Mouse (Mus musculus): ENCODE measurements around the gene Lrrc55.
"Not testable (repeated sequence)": the region's sequence is repeated elsewhere in the genome, so short reads cannot be mapped to it uniquely, and the experiment has no call there.

The Lrrc55 gene

GRCm38 (mm10) chr2:85196901-85197300 lies at the start of gene Lrrc55:
Gene Lrrc55 (minus strand): TSS chr2:85197197.
- no peak for ATAC-seq (ENCODE audit: low TSS enrichment)

GRCm38 (mm10) chr2:85246506-85247082 lies 49.6 kb upstream of the Lrrc55 start:
- ATAC-seq (ENCODE audit: low TSS enrichment), result peak; percentile 92

GRCm38 (mm10) chr2:85245737-85246136 lies 48.7 kb upstream of the Lrrc55 start:
- no peak for ATAC-seq (ENCODE audit: low TSS enrichment)

- peak; percentile 77 for ATAC-seq (ENCODE audit: low TSS enrichment)
Observed at GRCm38 (mm10) chr2:85238068-85238667, 41.2 kb upstream of the Lrrc55 start.

- not testable (repeated sequence) for ATAC-seq (ENCODE audit: low TSS enrichment)
Observed at GRCm38 (mm10) chr2:85237231-85237630, 40.2 kb upstream of the Lrrc55 start.

GRCm38 (mm10) chr2:85230771-85231511 lies 33.9 kb upstream of the Lrrc55 start:
- ATAC-seq (ENCODE audit: low TSS enrichment), result no peak

- ATAC-seq (ENCODE audit: low TSS enrichment), result no peak
Observed at GRCm38 (mm10) chr2:85229606-85230005, 32.6 kb upstream of the Lrrc55 start.

- no peak for ATAC-seq (ENCODE audit: low TSS enrichment)
Observed at GRCm38 (mm10) chr2:85227816-85228335, 30.9 kb upstream of the Lrrc55 start.

GRCm38 (mm10) chr2:85224221-85225179 lies 27.5 kb upstream of the Lrrc55 start:
- ATAC-seq (ENCODE audit: low TSS enrichment), result peak; percentile 95

GRCm38 (mm10) chr2:85216606-85217005 lies 19.6 kb upstream of the Lrrc55 start:
- ATAC-seq (ENCODE audit: low TSS enrichment), result peak; percentile 62

GRCm38 (mm10) chr2:85213746-85214145 lies 16.7 kb upstream of the Lrrc55 start:
- peak; percentile 88 for ATAC-seq (ENCODE audit: low TSS enrichment)

- ATAC-seq (ENCODE audit: low TSS enrichment), result no peak
Observed at GRCm38 (mm10) chr2:85209301-85209700, 12.3 kb upstream of the Lrrc55 start.

- peak; percentile 38; the same call in 1 of the 2 replicates for ATAC-seq (ENCODE audit: low TSS enrichment)
Observed at GRCm38 (mm10) chr2:85205170-85205569, 8.2 kb upstream of the Lrrc55 start.

- ATAC-seq (ENCODE audit: low TSS enrichment), result peak; percentile 76
Observed at GRCm38 (mm10) chr2:85198011-85198965, 1.3 kb upstream of the Lrrc55 start.

GRCm38 (mm10) chr2:85194566-85194965 lies 2.4 kb downstream of the Lrrc55 start:
- peak; percentile 41 for ATAC-seq (ENCODE audit: low TSS enrichment)

- 0 out of 2 replicates have a peak, but pooled peaks have one; percentile 14 for ATAC-seq (ENCODE audit: low TSS enrichment)
Observed at GRCm38 (mm10) chr2:85187582-85188151, 9.3 kb downstream of the Lrrc55 start.

GRCm38 (mm10) chr2:85178139-85178800 lies 18.7 kb downstream of the Lrrc55 start:
- ATAC-seq (ENCODE audit: low TSS enrichment), result no peak

- no peak for ATAC-seq (ENCODE audit: low TSS enrichment)
Observed at GRCm38 (mm10) chr2:85173545-85173944, 23.5 kb downstream of the Lrrc55 start.

- no peak for ATAC-seq (ENCODE audit: low TSS enrichment)
Observed at GRCm38 (mm10) chr2:85172763-85173103, 24.3 kb downstream of the Lrrc55 start.
